Mouse (Mus musculus) hindbrain, embryonic 13.5 days (tissue): ENCODE results near the gene Wwox. TPM values are rescaled to one million over a fixed set of nuclear protein-coding genes. Genes with fewer than 3 reads are reported as not detected.

Experiments used
- ATAC-seq: fragments of 200-750 bp; cut with Nextera tagmentation; 2 replicates; pipeline ENCODE4 v1.8.0; 2017; ENCODE audit warnings: moderate TSS enrichment; ENCODE audit not compliant: low FRiP score
- H3K27ac ChIP-seq: fragments of 300-500 bp; sonication (generic); 2 replicates; pipeline ENCODE4 v1.5.1; 2015; ENCODE audit warnings: inconsistent platforms, mild to moderate bottlenecking, moderate library complexity
- H3K27me3 ChIP-seq: fragments of 300-500 bp; sonication (generic); 2 replicates; pipeline ENCODE4 v1.6.1; 2015; ENCODE audit warnings: mild to moderate bottlenecking, inconsistent platforms
- H3K36me3 ChIP-seq: fragments of 300-500 bp; sonication (generic); 2 replicates; pipeline ENCODE4 v1.6.1; 2015; ENCODE audit warnings: mild to moderate bottlenecking, inconsistent platforms
- H3K4me1 ChIP-seq: fragments of 300-500 bp; sonication (generic); replicated peaks from 2 replicates; pipeline ENCODE4 v1.6.1; 2015; ENCODE audit warnings: inconsistent platforms
- H3K4me2 ChIP-seq: fragments of 300-500 bp; sonication (generic); 2 replicates; pipeline ENCODE4 v1.6.1; 2015; ENCODE audit warnings: inconsistent platforms, mild to moderate bottlenecking, moderate library complexity
- H3K4me3 ChIP-seq: fragments of 300-500 bp; sonication (generic); 2 replicates; pipeline ENCODE4 v1.5.1; 2015; ENCODE audit warnings: mild to moderate bottlenecking, inconsistent platforms
- H3K9ac ChIP-seq: fragments of 300-500 bp; sonication (generic); 2 replicates; pipeline ENCODE4 v1.6.1; 2015; ENCODE audit warnings: mild to moderate bottlenecking, inconsistent platforms
- H3K9me3 ChIP-seq: fragments of 300-500 bp; sonication (generic); 2 replicates; pipeline ENCODE4 v1.6.1; 2016; ENCODE audit warnings: inconsistent platforms
- WGBS: fragments of 180-500 bp; shearing (Covaris S2); methylation state at CpG from one replicate; pipeline ENCODE4 v1.1.7; 2015; 5-methylcytosine and 5-hydroxymethylcytosine counted together
- polyA plus RNA-seq: library from polyadenylated mRNA; unstranded; fragments of >200 nt; fragmentation: Nextera tagmentation; extraction: Ambion mirVana; gene quantifications from 2 replicates; pipeline ENCODE4 v1.2.1, GENCODE M21; 2015

Wwox gene
- polyA plus RNA-seq, 1 experiment from 2014 or later: 13.8 TPM

- H3K4me2 ChIP-seq: no peak overlapping the region
- ATAC-seq: no peak
- no peaks in the 10 kb centered on the region for H3K9me3 ChIP-seq
- H3K4me1 ChIP-seq: peaks cover 32% of the 10 kb centered on the region
- no peaks in the 10 kb centered on the region for H3K36me3 ChIP-seq
- 72% methylated on average over 10 of the region's 10 CpGs for WGBS
- H3K9ac ChIP-seq: no peak overlapping the region
- H3K27ac ChIP-seq: no peak overlapping the region
- H3K4me3 ChIP-seq: no peak overlapping the region
- peaks cover 11% of the 10 kb centered on the region; the same call in 1 of the 2 replicates for H3K27me3 ChIP-seq
Observed at GRCm38 (mm10) chr8:114877234-114877633, 437.8 kb downstream of the Wwox start.

DNA sequence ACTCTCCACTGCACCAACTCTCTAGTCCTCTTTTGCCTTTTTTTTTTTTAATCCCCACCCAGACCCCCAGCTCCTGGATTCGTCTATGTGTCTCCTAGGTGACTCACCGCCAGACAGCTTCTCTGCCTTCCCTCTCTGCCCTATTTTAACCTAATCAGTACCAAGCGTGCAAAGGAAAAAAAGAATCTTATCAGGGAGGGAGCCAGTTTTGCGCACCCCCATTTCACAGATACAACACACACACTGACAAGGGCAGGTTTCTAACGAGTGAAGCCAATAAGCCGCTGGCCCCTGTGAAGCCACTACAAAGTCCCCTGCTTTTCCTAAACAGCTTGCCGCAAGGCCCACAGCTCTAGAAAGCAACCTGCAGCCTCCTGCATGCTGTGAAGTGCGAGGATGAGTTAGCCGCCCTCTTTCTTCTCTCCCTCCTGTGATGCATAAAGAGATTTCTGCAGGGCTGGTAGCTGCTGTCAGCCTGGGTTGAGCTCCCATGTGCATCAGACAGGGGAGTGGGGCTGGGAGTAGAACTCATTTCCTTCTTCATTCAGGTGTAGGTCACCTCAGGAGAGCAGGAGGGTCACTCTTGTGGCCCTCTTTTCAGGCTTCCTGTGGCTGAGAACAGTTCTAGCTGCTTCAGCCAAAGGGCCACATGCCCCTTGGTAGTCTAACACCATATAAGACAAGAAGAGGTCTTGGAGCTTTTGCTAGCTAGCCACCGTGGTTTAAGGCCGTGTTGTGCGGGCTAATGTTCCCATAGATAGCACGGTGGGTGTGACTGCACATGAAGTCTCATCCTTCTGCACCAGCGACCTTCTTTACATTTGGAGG is 439.2 kb downstream of the Wwox start:
- ATAC-seq: no peak
- Histone ChIP-seq H3K4me2 (no peak overlapping the region), H3K36me3 (no peaks in the 10 kb centered on the region), H3K9ac (no peak overlapping the region), H3K4me1 (peaks cover 40% of the 10 kb centered on the region), H3K27ac (no peak overlapping the region), H3K27me3 (peaks cover 11% of the 10 kb centered on the region; the same call in 1 of the 2 replicates), H3K9me3 (no peaks in the 10 kb centered on the region), H3K4me3 (no peak overlapping the region)
- WGBS: 70% methylated on average over 14 of the region's 14 CpGs

DNA sequence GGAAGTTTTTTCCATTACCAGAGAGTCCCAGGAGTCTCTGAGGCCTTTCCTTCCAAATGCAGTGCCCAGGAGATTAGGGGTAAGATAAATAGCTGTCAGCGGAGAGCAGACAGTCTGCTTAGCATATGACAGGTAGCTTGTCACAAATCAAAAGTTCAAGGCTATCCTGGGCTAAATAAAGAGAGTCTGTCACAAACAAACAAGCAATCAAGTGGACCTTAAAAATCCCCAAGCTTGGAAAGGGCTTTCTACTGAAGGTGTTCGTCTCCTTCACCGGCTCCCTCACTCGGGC is 439.8 kb downstream of the Wwox start:
- H3K27ac ChIP-seq: no peak overlapping the region
- no peak overlapping the region for H3K4me3 ChIP-seq
- H3K9ac ChIP-seq: no peak overlapping the region
- H3K4me1 ChIP-seq: peaks cover 40% of the 10 kb centered on the region
- no peak for ATAC-seq
- H3K27me3 ChIP-seq: peaks cover 11% of the 10 kb centered on the region; the same call in 1 of the 2 replicates
- no peaks in the 10 kb centered on the region for H3K9me3 ChIP-seq
- H3K36me3 ChIP-seq: no peaks in the 10 kb centered on the region
- WGBS: 82% methylated on average over 4 of the region's 4 CpGs
- H3K4me2 ChIP-seq: no peak overlapping the region

GRCm38 (mm10) chr8:114879678-114880077 is 440.2 kb downstream of the Wwox start:
- WGBS: 82% methylated on average over 2 of the region's 2 CpGs
- H3K4me1 ChIP-seq: peaks cover 41% of the 10 kb centered on the region
- H3K27ac ChIP-seq: no peak overlapping the region
- ATAC-seq: no peak
- H3K27me3 ChIP-seq: peaks cover 11% of the 10 kb centered on the region; the same call in 1 of the 2 replicates
- H3K4me2 ChIP-seq: no peak overlapping the region
- no peak overlapping the region for H3K9ac ChIP-seq
- no peaks in the 10 kb centered on the region for H3K36me3 ChIP-seq
- H3K9me3 ChIP-seq: no peaks in the 10 kb centered on the region
- no peak overlapping the region for H3K4me3 ChIP-seq

DNA sequence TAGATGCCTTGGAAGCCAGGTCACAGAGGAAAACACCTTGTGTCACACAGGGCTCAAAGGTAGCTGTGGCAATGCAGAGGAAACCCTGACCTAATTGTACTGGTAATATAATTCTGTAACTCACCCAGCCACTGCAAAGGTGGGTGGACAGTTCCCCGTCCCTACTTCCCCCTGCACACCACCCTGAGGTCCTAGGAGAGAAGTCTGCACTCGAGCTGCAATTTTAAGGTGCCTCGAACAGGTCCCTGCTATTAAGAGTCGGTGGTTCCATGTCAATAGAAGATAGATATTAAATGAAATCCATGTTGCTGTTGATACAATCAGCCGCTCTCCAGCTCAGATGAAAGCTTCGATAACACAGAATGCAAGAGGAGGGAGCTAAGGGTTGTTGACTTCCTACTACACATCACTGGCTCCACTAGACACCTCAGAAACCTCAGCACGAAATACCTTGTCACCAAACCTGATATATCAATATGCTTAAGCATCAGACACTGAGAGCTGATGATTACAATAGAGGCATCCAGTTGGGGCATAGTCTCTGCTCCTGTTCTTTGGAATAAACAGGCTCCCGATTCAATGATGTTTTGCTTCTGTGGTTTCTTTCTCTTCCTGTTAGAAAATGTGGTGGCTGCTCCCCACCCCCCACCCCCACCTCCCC is 441.1 kb downstream of the Wwox start:
- H3K4me1 ChIP-seq: peaks cover 49% of the 10 kb centered on the region
- H3K4me3 ChIP-seq: no peak overlapping the region
- no peaks in the 10 kb centered on the region for H3K36me3 ChIP-seq
- no peak overlapping the region for H3K27ac ChIP-seq
- H3K4me2 ChIP-seq: no peak overlapping the region
- H3K9me3 ChIP-seq: no peaks in the 10 kb centered on the region
- peaks cover 11% of the 10 kb centered on the region; the same call in 1 of the 2 replicates for H3K27me3 ChIP-seq
- no peak for ATAC-seq
- no peak overlapping the region for H3K9ac ChIP-seq
- 84% methylated on average over 8 of the region's 8 CpGs for WGBS

DNA sequence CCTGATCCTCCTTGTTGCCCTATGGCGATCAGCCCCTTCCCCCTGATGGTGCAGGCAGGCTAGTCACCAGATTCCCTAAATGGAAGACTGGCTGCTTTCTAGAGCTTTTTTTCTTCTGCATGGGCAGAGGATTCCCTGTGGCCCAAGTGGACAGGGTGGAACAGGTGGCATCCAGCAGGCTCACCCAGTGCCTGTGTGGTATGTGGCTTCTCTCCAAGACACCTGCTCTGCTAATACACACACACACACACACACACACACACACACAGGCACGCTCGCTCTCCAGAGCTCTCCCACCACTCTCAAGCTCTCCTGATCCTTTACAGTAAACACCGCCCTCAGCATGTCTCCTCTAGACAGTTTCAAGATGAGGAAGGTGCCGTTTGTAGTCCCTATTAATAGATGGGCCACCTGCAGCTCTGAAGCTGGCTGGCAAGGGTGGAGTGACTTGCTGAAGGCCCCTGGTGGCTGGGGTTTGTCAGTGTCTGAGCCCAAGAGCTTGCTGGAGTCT is 442.5 kb downstream of the Wwox start:
- H3K4me2 ChIP-seq: no peak overlapping the region
- no peak overlapping the region for H3K4me3 ChIP-seq
- no peaks in the 10 kb centered on the region for H3K9me3 ChIP-seq
- peaks cover 36% of the 10 kb centered on the region for H3K4me1 ChIP-seq
- peaks cover 11% of the 10 kb centered on the region; the same call in 1 of the 2 replicates for H3K27me3 ChIP-seq
- no peaks in the 10 kb centered on the region for H3K36me3 ChIP-seq
- WGBS: 60% methylated on average over 5 of the region's 5 CpGs
- H3K27ac ChIP-seq: peak overlapping the region; percentile 19; the same call in 1 of the 2 replicates
- H3K9ac ChIP-seq: no peak overlapping the region
- ATAC-seq: no peak

DNA sequence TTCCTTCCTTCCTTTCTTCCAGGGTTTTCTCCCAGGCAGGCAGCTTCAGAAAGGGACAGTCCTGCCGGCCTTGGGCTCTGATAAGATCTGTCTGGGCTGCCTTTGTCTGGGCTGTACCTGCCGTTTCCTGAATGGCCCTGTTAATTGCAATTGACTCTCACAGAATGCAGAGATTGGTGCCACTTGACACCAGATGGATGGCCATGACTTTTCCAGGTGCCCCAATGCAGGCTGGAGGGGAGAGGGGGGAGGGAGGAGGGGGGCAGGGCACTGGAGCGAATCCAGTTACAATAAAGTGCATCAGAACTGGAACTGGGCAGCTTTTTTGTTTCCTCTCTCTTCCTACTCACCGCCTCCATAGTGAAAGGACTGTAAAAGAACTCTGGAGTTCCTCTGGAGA is 443.0 kb downstream of the Wwox start:
- H3K9me3 ChIP-seq: no peaks in the 10 kb centered on the region
- no peak overlapping the region for H3K27ac ChIP-seq
- no peaks in the 10 kb centered on the region for H3K36me3 ChIP-seq
- 31% methylated on average over 4 of the region's 4 CpGs for WGBS
- no peak for ATAC-seq
- no peak overlapping the region for H3K4me2 ChIP-seq
- H3K9ac ChIP-seq: no peak overlapping the region
- H3K4me3 ChIP-seq: no peak overlapping the region
- peaks cover 33% of the 10 kb centered on the region for H3K4me1 ChIP-seq
- H3K27me3 ChIP-seq: peaks cover 11% of the 10 kb centered on the region; the same call in 1 of the 2 replicates

- Histone ChIP-seq H3K27ac (no peak overlapping the region), H3K27me3 (peaks cover 8% of the 10 kb centered on the region; the same call in 1 of the 2 replicates), H3K4me1 (peaks cover 36% of the 10 kb centered on the region), H3K9me3 (no peaks in the 10 kb centered on the region), H3K36me3 (no peaks in the 10 kb centered on the region), H3K9ac (no peak overlapping the region), H3K4me2 (no peak overlapping the region), H3K4me3 (no peak overlapping the region)
- ATAC-seq: no peak
- WGBS: 73% methylated on average over 11 of the region's 11 CpGs
Observed at GRCm38 (mm10) chr8:114882936-114883606, 443.6 kb downstream of the Wwox start.

- Histone ChIP-seq H3K9me3 (no peaks in the 10 kb centered on the region), H3K27me3 (no peaks in the 10 kb centered on the region; the same call in 1 of the 2 replicates), H3K4me1 (peaks cover 34% of the 10 kb centered on the region), H3K36me3 (no peaks in the 10 kb centered on the region), H3K4me3 (no peak overlapping the region), H3K27ac (no peak overlapping the region), H3K4me2 (no peak overlapping the region), H3K9ac (no peak overlapping the region)
- ATAC-seq: no peak
- 77% methylated on average over 9 of the region's 9 CpGs for WGBS
Observed at GRCm38 (mm10) chr8:114883967-114884366, 444.5 kb downstream of the Wwox start.

DNA sequence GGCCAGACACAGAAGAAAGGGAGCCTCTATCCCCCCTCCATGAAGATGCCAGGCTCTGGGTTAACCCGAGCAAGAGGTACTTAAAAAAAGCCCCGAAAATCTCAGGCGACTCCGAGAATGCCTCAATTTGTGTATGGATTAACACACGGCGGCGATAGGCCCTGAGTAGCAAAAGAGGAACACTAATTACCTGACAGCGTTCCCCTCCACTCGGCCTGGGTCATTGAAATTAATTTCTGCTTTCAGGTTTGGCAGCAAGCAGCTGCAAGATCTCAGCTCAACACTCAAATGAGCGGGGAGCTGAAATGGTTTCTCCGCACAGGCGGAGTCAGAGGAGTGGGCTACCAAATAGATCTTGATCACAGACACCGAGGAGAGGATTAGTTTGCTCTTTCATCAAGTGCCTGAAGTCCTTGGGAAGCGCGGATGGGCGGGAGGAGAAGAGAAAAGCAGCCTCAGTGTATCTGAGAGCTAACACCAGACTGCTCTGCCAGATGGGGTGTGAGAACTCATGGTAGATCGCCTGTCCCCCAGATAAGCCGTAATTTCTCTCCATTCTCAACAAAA is 445.7 kb downstream of the Wwox start:
- peaks cover 42% of the 10 kb centered on the region for H3K4me1 ChIP-seq
- WGBS: 45% methylated on average over 18 of the region's 18 CpGs
- ATAC-seq: no peak
- 0 out of 2 replicates have a peak overlapping the region, but pooled peaks have one; percentile 55 for H3K27ac ChIP-seq
- no peak overlapping the region for H3K9ac ChIP-seq
- no peaks in the 10 kb centered on the region; the same call in 1 of the 2 replicates for H3K27me3 ChIP-seq
- no peak overlapping the region for H3K4me3 ChIP-seq
- no peaks in the 10 kb centered on the region for H3K9me3 ChIP-seq
- H3K4me2 ChIP-seq: no peak overlapping the region; the same call in 1 of the 2 replicates
- H3K36me3 ChIP-seq: no peaks in the 10 kb centered on the region

GRCm38 (mm10) chr8:114888388-114888787 is 448.9 kb downstream of the Wwox start:
- ATAC-seq: no peak
- Histone ChIP-seq H3K9ac (no peak overlapping the region), H3K4me3 (no peak overlapping the region), H3K36me3 (no peaks in the 10 kb centered on the region), H3K9me3 (no peaks in the 10 kb centered on the region), H3K27me3 (peaks cover 3% of the 10 kb centered on the region; the same call in 1 of the 2 replicates), H3K4me1 (peaks cover 41% of the 10 kb centered on the region), H3K4me2 (no peak overlapping the region), H3K27ac (no peak overlapping the region)
- 91% methylated on average over 3 of the region's 3 CpGs for WGBS
